Comparison of ENCODE assay signal across 7 mouse cellular contexts in genomic region chr2:168469032-168469431, GRCm38 (mm10).
DNase-seq lines count a peak whose midpoint lies in the region; ATAC-seq and TF ChIP-seq lines count a peak whose summit lies in the region.

No protein-coding gene starts in this region.

- WGBS in cerebellum, adult 2 months: 42% methylated on average over 4 of the region's 4 CpGs
- WGBS in stomach, embryonic 15.5 days: 11% methylated on average over 4 of the region's 4 CpGs

- H3K36me3 ChIP-seq in stomach, embryonic 15.5 days: no peaks in the 10 kb centered on the region

- H3K27me3 ChIP-seq in cerebellum, adult 2 months (ENCODE audit: control insufficient read depth, insufficient read depth, low read length): no peaks in the 10 kb centered on the region
- no peaks in the 10 kb centered on the region for H3K27me3 ChIP-seq in stomach, embryonic 15.5 days (replicated peaks)

- no peak overlapping the region for H3K4me2 ChIP-seq in stomach, embryonic 15.5 days

- peak; percentile 74 for TF ChIP-seq CTCF in cerebellum, adult 2 months (IDR thresholded peaks at IDR 0.05; ENCODE audit: borderline replicate concordance, insufficient read depth, low read depth, low read length)

- H3K27ac ChIP-seq in cerebellum, adult 2 months (ENCODE audit: insufficient read depth, low read length): no peak overlapping the region
- no peak overlapping the region for H3K27ac ChIP-seq in stomach, embryonic 15.5 days

- no peak overlapping the region for H3K9ac ChIP-seq in stomach, embryonic 15.5 days

- TF ChIP-seq POLR2A in cerebellum, adult 2 months (IDR thresholded peaks at IDR 0.05; ENCODE audit: borderline replicate concordance, insufficient read depth, low read length): no peak

- intact Hi-C loops in left cerebral cortex, postnatal 10 days (cut with DNase I): loop anchor here (1.0 kb wide), 1 partner anchor 159 kb away; no protein-coding TSS in a partner anchor

- H3K4me1 ChIP-seq in cerebellum, adult 2 months (ENCODE audit: control insufficient read depth, insufficient read depth, low read length): peaks cover 3% of the 10 kb centered on the region
- 0 out of 2 replicates have a peak, but pooled peaks cover 3% of the 10 kb centered on the region for H3K4me1 ChIP-seq in stomach, embryonic 15.5 days

- no peaks in the 10 kb centered on the region for H3K9me3 ChIP-seq in stomach, embryonic 15.5 days

- H3K4me3 ChIP-seq in cerebellum, adult 2 months (replicated peaks; ENCODE audit: insufficient read depth, low read depth, low read length): no peak overlapping the region
- no peak overlapping the region for H3K4me3 ChIP-seq in stomach, embryonic 15.5 days (replicated peaks)

- ATAC-seq in stomach, embryonic 15.5 days (ENCODE audit: insufficient read depth, low FRiP score, low read depth): peak; percentile 33; the same call in 1 of the 2 replicates

- peak; percentile 57 for DNase-seq in T-cell, adult 2 months (ENCODE audit: low spot score)
- DNase-seq in cerebellum, adult 2 months: peak; percentile 53 to 60
- peak; percentile 55 to 67 for DNase-seq in frontal cortex, postnatal 14 days (ENCODE audit: low spot score in 2 of 2)
- DNase-seq in induced T-regulatory cell, adult 2 months (ENCODE audit: low read depth): peak; percentile 79
- peak; percentile 62 to 83 for DNase-seq in left cerebral cortex, postnatal 10 days (ENCODE audit: extremely low spot score in 1 of 2, low spot score in 2 of 2)
- DNase-seq in neural tube, embryonic 10.5 days (ENCODE audit: extremely low spot score, low spot score): peak; percentile 64
